ENCODE assay signal across 8 mouse cellular contexts in the genomic region with DNA sequence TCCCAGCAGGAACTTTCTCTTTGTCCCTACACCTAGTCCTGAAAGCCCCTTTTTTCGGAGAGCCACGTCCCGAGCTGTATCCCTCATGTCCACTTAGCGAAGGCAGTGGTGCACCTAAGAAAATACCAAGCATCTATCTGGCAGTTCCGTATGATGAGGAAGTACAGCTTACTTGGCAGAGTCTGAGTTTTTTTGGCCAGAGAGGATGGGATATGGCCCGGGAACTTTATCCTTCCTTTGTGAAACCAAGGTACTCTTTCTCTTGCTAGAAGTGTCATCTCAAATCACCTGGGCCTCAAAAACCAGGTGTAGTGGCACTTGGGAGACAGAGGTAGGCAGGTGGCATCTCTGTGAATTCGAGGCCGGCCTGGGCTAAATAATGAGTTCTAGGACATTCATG. TPM values are rescaled to one million over a fixed set of nuclear protein-coding genes. Genes with fewer than 3 reads are reported as not detected.
DNase-seq lines count a peak whose midpoint lies in the region; ATAC-seq and TF ChIP-seq lines count a peak whose summit lies in the region.

No protein-coding gene starts in this region.

- H3K4me1 ChIP-seq in kidney, adult 2 months (ENCODE audit: control insufficient read depth, insufficient read depth, low read length) = peaks cover 31% of the 10 kb centered on the region
- peaks cover 22% of the 10 kb centered on the region for H3K4me1 ChIP-seq in brown adipose tissue, adult 24 weeks (ENCODE audit: control insufficient read depth, insufficient read depth, insufficient read length, low read length)
- H3K4me1 ChIP-seq in hindbrain, embryonic 15.5 days (replicated peaks) = peaks cover 43% of the 10 kb centered on the region
- H3K4me1 ChIP-seq in midbrain, embryonic 14.5 days (ENCODE audit: control insufficient read depth, insufficient read depth, low read length) = peaks cover 18% of the 10 kb centered on the region

- no peak for TF ChIP-seq POLR2A in kidney, adult 2 months (IDR thresholded peaks at IDR 0.05; ENCODE audit: low read depth, low read length)

- no peak for DNase-seq in kidney, adult 2 months
- DNase-seq in kidney, adult 11 months = no peak
- DNase-seq in midbrain, embryonic 14.5 days = no peak
- DNase-seq in B cell, adult 2 months = no peak
- no peak for DNase-seq in cerebellum, adult 18-20 months
- DNase-seq in spleen, postnatal 4 days (ENCODE audit: low spot score in 2 of 2) = no peak

- peak overlapping the region; percentile 67 for H3K4me2 ChIP-seq in hindbrain, embryonic 15.5 days
- peak overlapping the region; percentile 57 for H3K4me2 ChIP-seq in midbrain, embryonic 14.5 days (ENCODE audit: low read length)

- WGBS in kidney, adult 2 months = 64% methylated on average over 8 of the region's 8 CpGs
- 78% methylated on average over 8 of the region's 8 CpGs for WGBS in hindbrain, embryonic 15.5 days
- 77% methylated on average over 8 of the region's 8 CpGs for WGBS in midbrain, embryonic 14.5 days

- H3K9me3 ChIP-seq in hindbrain, embryonic 15.5 days = no peaks in the 10 kb centered on the region
- H3K9me3 ChIP-seq in midbrain, embryonic 14.5 days (ENCODE audit: control insufficient read depth, low read length) = no peaks in the 10 kb centered on the region

- H3K27ac ChIP-seq in kidney, adult 2 months (ENCODE audit: insufficient read depth, low read depth, low read length) = peak overlapping the region; percentile 93
- H3K27ac ChIP-seq in brown adipose tissue, adult 24 weeks (replicated peaks; ENCODE audit: low read depth, low read length) = peak overlapping the region; percentile 100
- peak overlapping the region; percentile 91 for H3K27ac ChIP-seq in hindbrain, embryonic 15.5 days (replicated peaks)
- H3K27ac ChIP-seq in midbrain, embryonic 14.5 days (replicated peaks; ENCODE audit: low read depth, low read length) = peak overlapping the region; percentile 91

- peak overlapping the region; percentile 83 for H3K9ac ChIP-seq in hindbrain, embryonic 15.5 days
- peak overlapping the region; percentile 93 for H3K9ac ChIP-seq in midbrain, embryonic 14.5 days (replicated peaks; ENCODE audit: low read length)

- H3K36me3 ChIP-seq in kidney, adult 2 months (ENCODE audit: control insufficient read depth, insufficient read depth, low read length) = no peaks in the 10 kb centered on the region
- H3K36me3 ChIP-seq in hindbrain, embryonic 15.5 days = peaks cover 19% of the 10 kb centered on the region
- H3K36me3 ChIP-seq in midbrain, embryonic 14.5 days (ENCODE audit: control insufficient read depth, insufficient read depth, low read length) = peaks cover 22% of the 10 kb centered on the region

- peak overlapping the region; percentile 96 for H3K4me3 ChIP-seq in kidney, adult 2 months (ENCODE audit: insufficient read depth, low read depth, low read length)
- peak overlapping the region; percentile 93 for H3K4me3 ChIP-seq in brown adipose tissue, adult 24 weeks (ENCODE audit: insufficient read depth, low read depth, low read length)
- H3K4me3 ChIP-seq in hindbrain, embryonic 15.5 days = peak overlapping the region; percentile 76
- peak overlapping the region; percentile 96 for H3K4me3 ChIP-seq in midbrain, embryonic 14.5 days (replicated peaks; ENCODE audit: low read depth, low read length)

- no peaks in the 10 kb centered on the region for H3K27me3 ChIP-seq in kidney, adult 2 months (replicated peaks; ENCODE audit: control insufficient read depth, insufficient read depth, low read length)
- no peaks in the 10 kb centered on the region for H3K27me3 ChIP-seq in hindbrain, embryonic 15.5 days
- no peaks in the 10 kb centered on the region for H3K27me3 ChIP-seq in midbrain, embryonic 14.5 days (ENCODE audit: control insufficient read depth, insufficient read depth, low read length)

- TF ChIP-seq CTCF in kidney, adult 2 months (conservative IDR thresholded peaks at IDR 0.05; ENCODE audit: insufficient read depth, insufficient read length, low read depth, low read length) = no peak

- ATAC-seq in hindbrain, embryonic 15.5 days (ENCODE audit: low FRiP score, low read depth) = no peak; the same call in 1 of the 2 replicates
- ATAC-seq in midbrain, embryonic 14.5 days (ENCODE audit: low FRiP score, low TSS enrichment) = no peak; the same call in 1 of the 2 replicates

RNA-seq across cellular contexts. Expression of gene Ube2g2, which starts 0.5 kb away (rescaled TPM):
- 29.9 and 33.8 TPM in 2 replicates for polyA plus RNA-seq in kidney, adult 2 months (2012; rRNA removed)
- 23.3 and 26.1 TPM in 2 replicates for polyA plus RNA-seq in brown adipose tissue, adult 24 weeks (2012; ENCODE audit: insufficient read depth, insufficient read length, missing spikeins)
- polyA plus RNA-seq in hindbrain, embryonic 15.5 days (2015; fragmentation: Nextera tagmentation; extraction: Ambion mirVana) = 83.8 and 90.0 TPM in 2 replicates
- polyA plus RNA-seq in midbrain, embryonic 14.5 days (2014; fragmentation: Nextera tagmentation; extraction: Ambion mirVana) = 55.6 and 66.6 TPM in 2 replicates

RNA-seq across cellular contexts. Expression of gene Gm49325, which starts 15.5 kb away (rescaled TPM):
- not detected in 2 replicates for polyA plus RNA-seq in kidney, adult 2 months (2012; rRNA removed)
- polyA plus RNA-seq in brown adipose tissue, adult 24 weeks (2012; ENCODE audit: insufficient read depth, insufficient read length, missing spikeins) = 16.0 and 45.5 TPM in 2 replicates
- 2.9 TPM in 1 of 2 replicates, not detected in the other for polyA plus RNA-seq in hindbrain, embryonic 15.5 days (2015; fragmentation: Nextera tagmentation; extraction: Ambion mirVana)
- 16.3 TPM in 1 of 2 replicates, not detected in the other for polyA plus RNA-seq in midbrain, embryonic 14.5 days (2014; fragmentation: Nextera tagmentation; extraction: Ambion mirVana)

RNA-seq across cellular contexts. Expression of gene Sumo3, which starts 15.6 kb away (rescaled TPM):
- 241 and 269 TPM in 2 replicates for polyA plus RNA-seq in kidney, adult 2 months (2012; rRNA removed)
- 58.1 and 84.9 TPM in 2 replicates for polyA plus RNA-seq in brown adipose tissue, adult 24 weeks (2012; ENCODE audit: insufficient read depth, insufficient read length, missing spikeins)
- polyA plus RNA-seq in hindbrain, embryonic 15.5 days (2015; fragmentation: Nextera tagmentation; extraction: Ambion mirVana) = 282 and 283 TPM in 2 replicates
- 253 and 287 TPM in 2 replicates for polyA plus RNA-seq in midbrain, embryonic 14.5 days (2014; fragmentation: Nextera tagmentation; extraction: Ambion mirVana)

RNA-seq across cellular contexts. Expression of gene Pttg1ip, which starts 40.0 kb away (rescaled TPM):
- 321 and 342 TPM in 2 replicates for polyA plus RNA-seq in kidney, adult 2 months (2012; rRNA removed)
- polyA plus RNA-seq in brown adipose tissue, adult 24 weeks (2012; ENCODE audit: insufficient read depth, insufficient read length, missing spikeins) = 88.8 and 92.4 TPM in 2 replicates
- 75.2 and 81.7 TPM in 2 replicates for polyA plus RNA-seq in hindbrain, embryonic 15.5 days (2015; fragmentation: Nextera tagmentation; extraction: Ambion mirVana)
- 52.1 and 71.8 TPM in 2 replicates for polyA plus RNA-seq in midbrain, embryonic 14.5 days (2014; fragmentation: Nextera tagmentation; extraction: Ambion mirVana)
